Mouse (Mus musculus) MEL (cell line): ENCODE measurements around the gene Arhgap1. TPM values are rescaled to one million over a fixed set of nuclear protein-coding genes. Genes with fewer than 3 reads are reported as not detected.

Experiments
- DNase-seq: peaks from one replicate; pipeline ENCODE4 v3.0.0; 2011; ENCODE audit warnings: low read depth, low spot score
- H3K27ac ChIP-seq: 2 replicates; pipeline ENCODE4 v1.5.1; 2012; ENCODE audit warnings: low read depth, mild to moderate bottlenecking, control low read depth, low read length, moderate library complexity; ENCODE audit not compliant: control insufficient read depth
- H3K27me3 ChIP-seq, 2 experiments: fragments of 150-350 bp in 1 of 2; sonication (generic) in 1 of 2; 2 replicates each; pipeline ENCODE4 v1.6.1; 2012; ENCODE audit warnings: low read length in 2 of 2, mild to moderate bottlenecking in 2 of 2, improper control_type of control experiment in 1 of 2, moderate library complexity in 1 of 2; ENCODE audit not compliant: insufficient read depth in 2 of 2, control insufficient read depth in 1 of 2
- H3K36me3 ChIP-seq, 2 experiments: 2 replicates each; pipeline ENCODE4 v1.6.1; 2012 to 2014; ENCODE audit warnings: low read length in 2 of 2, improper control_type of control experiment in 1 of 2, inconsistent platforms in 1 of 2, mild to moderate bottlenecking in 1 of 2; ENCODE audit not compliant: insufficient read depth in 2 of 2, control insufficient read depth in 1 of 2
- H3K4me1 ChIP-seq, 2 experiments: fragments of 150-350 bp in 1 of 2; sonication (generic) in 1 of 2; 2 replicates each; pipeline ENCODE4 v1.6.1; 2012; ENCODE audit warnings: low read length in 2 of 2, improper control_type of control experiment in 1 of 2, mild to moderate bottlenecking in 1 of 2; ENCODE audit not compliant: insufficient read depth in 2 of 2, control insufficient read depth in 1 of 2
- H3K4me3 ChIP-seq, 2 experiments: fragments of 150-350 bp in 1 of 2; sonication (generic) in 1 of 2; 2 replicates each; pipeline ENCODE4 v1.5.1; 2012; ENCODE audit warnings: low read depth in 2 of 2, low read length in 2 of 2, mild to moderate bottlenecking in 2 of 2, moderate library complexity in 2 of 2, control low read depth in 1 of 2, improper control_type of control experiment in 1 of 2; ENCODE audit not compliant: control insufficient read depth in 1 of 2, insufficient read depth in 1 of 2
- H3K79me2 ChIP-seq: 2 replicates; pipeline ENCODE4 v1.6.1; 2012; ENCODE audit warnings: mild to moderate bottlenecking, low read length, moderate library complexity; ENCODE audit not compliant: control insufficient read depth, poor library complexity, insufficient read depth
- H3K9ac ChIP-seq: 2 replicates; pipeline ENCODE4 v1.6.1; 2012; ENCODE audit warnings: low read depth, mild to moderate bottlenecking, control low read depth, low read length, moderate library complexity; ENCODE audit not compliant: control insufficient read depth, poor library complexity, severe bottlenecking
- H3K9me3 ChIP-seq: fragments of 150-350 bp; sonication (generic); replicated peaks from 2 replicates; pipeline ENCODE4 v1.6.1; 2012; ENCODE audit warnings: mild to moderate bottlenecking, low read length, improper control_type of control experiment, moderate library complexity; ENCODE audit not compliant: insufficient read depth
- EP300 ChIP-seq, 2 experiments: IDR thresholded peaks; 2 replicates each; pipeline ENCODE4 v1.6.1; 2011; ENCODE audit warnings: improper control_type of control experiment in 2 of 2, low read length in 2 of 2, low read depth in 1 of 2, mild to moderate bottlenecking in 1 of 2
- GATA1 ChIP-seq: IDR thresholded peaks from 2 replicates; pipeline ENCODE4 v1.6.1; 2011; ENCODE audit warnings: low read depth, low read length, improper control_type of control experiment
- MAX ChIP-seq: IDR thresholded peaks from 2 replicates; pipeline ENCODE4 v1.6.1; 2011; ENCODE audit warnings: low read length, improper control_type of control experiment
- RAD21 ChIP-seq: IDR thresholded peaks from 2 replicates; pipeline ENCODE4 v1.6.1; 2011; ENCODE audit warnings: mild to moderate bottlenecking, low read depth, low read length, improper control_type of control experiment
- RCOR1 ChIP-seq: IDR thresholded peaks from 2 replicates; pipeline ENCODE4 v1.6.1; 2012; ENCODE audit warnings: low read depth, mild to moderate bottlenecking, inconsistent platforms, low read length, improper control_type of control experiment
- SMC3 ChIP-seq: IDR thresholded peaks from 2 replicates; pipeline ENCODE4 v1.6.1; 2011; ENCODE audit warnings: low read depth, low read length, improper control_type of control experiment
- ZMIZ1 ChIP-seq: IDR thresholded peaks from 2 replicates; pipeline ENCODE4 v1.6.1; 2012; ENCODE audit warnings: low read depth, mild to moderate bottlenecking, inconsistent platforms, low read length, improper control_type of control experiment, moderate library complexity
- polyA plus RNA-seq, 2 experiments: library from polyadenylated mRNA; stranded (reverse) in 1 of 2; unstranded in 1 of 2; fragments of >175 nt in 1 of 2; fragments of >200 nt in 1 of 2; gene quantifications; 2 replicates each; pipeline versions ENCODE4 v1.2.1 to v1.2.4; 2012; ENCODE audit warnings: low replicate concordance in 2 of 2, low read depth in 1 of 2; ENCODE audit not compliant: insufficient read length in 2 of 2, insufficient read depth in 1 of 2, missing spikeins in 1 of 2
- total RNA-seq: library from RNA; depleted of rRNA; stranded (reverse); fragments of 300-350 nt; gene quantifications from 2 replicates; pipeline ENCODE4 v1.2.3, GENCODE M21; 2012

Gene Arhgap1
- total and polyA plus RNA-seq, 3 experiments = 23.5 to 40.1 TPM; not detected in 1

DNA sequence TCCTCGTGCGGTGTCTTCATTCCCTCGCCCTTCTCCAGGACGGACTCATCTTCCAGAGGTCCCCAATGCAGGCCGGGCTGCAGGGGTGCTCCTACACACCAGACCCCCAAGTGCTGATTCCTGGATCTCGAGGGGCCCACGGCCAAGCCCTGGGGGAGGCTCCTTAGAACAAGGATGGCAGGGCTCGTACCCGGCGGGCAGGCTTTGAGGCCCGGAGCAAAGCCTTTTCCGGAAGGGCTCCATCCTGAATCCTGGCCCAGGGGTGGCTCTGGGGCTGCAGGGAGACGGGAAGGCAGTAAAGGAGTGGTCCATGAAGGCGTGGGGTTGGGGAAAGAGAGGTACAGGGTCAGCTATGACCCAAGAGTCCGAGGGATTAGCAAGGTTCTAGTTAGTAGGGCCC is 508 bp upstream of the Arhgap1 start:
- Histone ChIP-seq H3K27ac (peak overlapping the region; percentile 41), H3K4me1 (peaks cover 0 to 5% of the 10 kb centered on the region in 2 experiments; a peak in 2 of 4 replicates), H3K79me2 (peaks cover 26% of the 10 kb centered on the region), H3K9me3 (no peaks in the 10 kb centered on the region), H3K36me3 (peaks cover 0 to 4% of the 10 kb centered on the region in 2 experiments), H3K27me3 (no peaks in the 10 kb centered on the region), H3K9ac (peak overlapping the region; percentile 92), H3K4me3 (peak overlapping the region; percentile 89 to 94)
- DNase-seq = no peak
- no peak for TF ChIP-seq SMC3

DNA sequence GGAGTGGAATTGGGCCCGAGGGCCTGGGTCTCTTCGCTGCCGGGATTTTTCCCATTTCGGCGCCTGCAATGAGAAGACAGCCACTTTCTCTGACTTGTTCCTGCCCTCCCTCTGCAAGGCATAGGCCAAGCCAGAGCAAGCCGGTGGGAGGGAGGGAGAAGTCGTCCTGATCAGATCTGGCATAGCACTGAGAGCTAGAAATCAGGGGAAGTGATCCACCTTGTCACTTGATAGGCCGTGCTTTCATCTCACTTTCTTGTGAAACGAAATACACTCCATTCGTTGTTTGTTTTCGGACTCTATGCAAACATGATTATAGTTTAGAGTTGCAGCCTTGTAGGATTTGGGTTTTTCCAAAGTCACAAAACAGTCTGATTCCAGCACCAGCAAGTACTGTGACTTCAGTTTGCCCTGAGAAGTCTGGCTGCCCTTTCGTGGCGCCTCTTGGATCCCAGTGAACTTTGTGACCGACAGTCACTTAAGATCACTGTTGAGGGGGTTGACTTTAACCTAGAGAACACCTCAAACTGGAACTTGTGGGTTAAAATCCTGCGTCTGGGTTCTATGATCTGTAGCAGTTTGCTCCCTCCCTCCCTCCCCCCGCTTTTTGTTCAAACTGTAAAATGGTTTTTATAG is 818 bp downstream of the Arhgap1 start:
- H3K36me3 ChIP-seq = peaks cover 0 to 4% of the 10 kb centered on the region in 2 experiments; a peak in 3 of 4 replicates
- H3K4me3 ChIP-seq = peak overlapping the region; percentile 79 to 83
- H3K9me3 ChIP-seq = no peaks in the 10 kb centered on the region
- peak; percentile 88 for DNase-seq
- H3K27me3 ChIP-seq = no peaks in the 10 kb centered on the region
- H3K27ac ChIP-seq = peak overlapping the region; percentile 90
- peaks cover 26% of the 10 kb centered on the region for H3K79me2 ChIP-seq
- TF ChIP-seq EP300 (IDR thresholded peaks at IDR 0.05; ENCODE audit: low read depth in 1 of 2, low read length in 2 of 2) (0 out of 4 replicates have a peak, but pooled peaks of 1 of the 2 experiments have one; percentile 34), GATA1 (peak; percentile 52; the same call in 1 of the 2 replicates), RAD21 (no peak), MAX (peak; percentile 43; the same call in 1 of the 2 replicates), RCOR1 (0 out of 2 replicates have a peak, but pooled peaks have one; percentile 45)
- TF ChIP-seq, all 39 proteins: peak for 4
- Histone ChIP-seq H3K9ac (peak overlapping the region; percentile 75), H3K4me1 (peaks cover 0 to 5% of the 10 kb centered on the region in 2 experiments; a peak in 2 of 4 replicates)

DNA sequence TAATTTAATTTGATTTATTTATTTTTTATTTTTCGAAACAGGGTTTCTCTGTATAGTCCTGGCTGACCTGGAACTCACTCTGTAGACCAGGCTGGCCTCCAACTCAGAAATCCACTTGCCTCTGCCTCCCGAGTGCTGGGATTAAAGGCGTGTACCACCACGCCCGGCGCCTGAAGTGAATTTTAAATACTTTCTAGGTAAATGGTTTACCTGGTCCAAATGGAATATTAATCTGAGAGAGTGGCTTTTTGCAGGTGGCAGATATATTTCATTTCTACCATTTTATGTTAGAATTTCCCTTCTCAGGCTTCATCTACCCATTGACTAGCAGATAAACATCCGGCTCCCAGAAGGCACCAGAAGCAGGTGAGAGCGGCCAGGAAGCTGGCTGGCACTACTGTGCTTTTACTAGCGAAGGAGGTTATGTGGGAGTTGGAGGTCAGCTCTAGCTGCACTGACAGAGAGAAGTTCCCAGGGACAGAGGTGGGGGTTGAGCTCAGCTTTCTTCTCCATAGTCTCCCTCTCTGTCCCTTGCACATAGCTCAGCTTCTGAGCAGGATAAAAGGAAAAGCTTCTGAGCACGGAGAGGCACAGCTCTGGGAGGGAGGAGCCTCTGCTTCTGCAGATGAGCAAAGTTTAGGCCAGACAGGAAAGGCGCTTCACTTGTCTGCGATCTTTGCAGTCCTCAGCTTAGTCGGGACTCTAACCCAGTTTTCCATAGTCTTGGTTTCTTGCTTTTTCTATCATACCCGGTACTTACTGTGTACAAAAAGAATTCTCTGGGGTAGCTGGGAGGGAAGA is 2.0 kb downstream of the Arhgap1 start:
- no peak for DNase-seq
- no peak for TF ChIP-seq ZMIZ1
- TF ChIP-seq, all 39 proteins: peak for 0
- no peaks in the 10 kb centered on the region for H3K9me3 ChIP-seq
- no peak overlapping the region for H3K4me3 ChIP-seq
- peaks cover 0 to 5% of the 10 kb centered on the region in 2 experiments; a peak in 3 of 4 replicates for H3K4me1 ChIP-seq
- no peak overlapping the region for H3K9ac ChIP-seq
- peaks cover 0 to 4% of the 10 kb centered on the region in 2 experiments for H3K36me3 ChIP-seq
- peaks cover 26% of the 10 kb centered on the region for H3K79me2 ChIP-seq
- no peak overlapping the region for H3K27ac ChIP-seq
- H3K27me3 ChIP-seq = no peaks in the 10 kb centered on the region
